Mouse (Mus musculus) Muller cell, postnatal 12 days (primary cell): ENCODE results near the gene Wfdc17.

Experiments used
- DNase-seq: peaks from one replicate; pipeline ENCODE4 v3.0.0-alpha.2; 2015; ENCODE audit errors: inconsistent ontology term

Gene Wfdc17

GRCm38 (mm10) chr11:83740443-83740991 lies 36.7 kb downstream of the Wfdc17 start:
- DNase-seq: no peak

GRCm38 (mm10) chr11:83741841-83742240 lies 38.0 kb downstream of the Wfdc17 start:
- no peak for DNase-seq

- DNase-seq: no peak
Measured at GRCm38 (mm10) chr11:83742731-83743355, 39.1 kb downstream of the Wfdc17 start.

- DNase-seq: no peak
Measured at GRCm38 (mm10) chr11:83743525-83743924, 39.7 kb downstream of the Wfdc17 start.

GRCm38 (mm10) chr11:83746152-83746551 lies 42.4 kb downstream of the Wfdc17 start:
- no peak for DNase-seq

- no peak for DNase-seq
Measured at GRCm38 (mm10) chr11:83746681-83747080, 42.9 kb downstream of the Wfdc17 start, which contains the start of gene Wfdc21. Gene Wfdc21, plus strand, starts transcription at chr11:83746940.

- DNase-seq: no peak
Measured at GRCm38 (mm10) chr11:83747376-83748265, 43.8 kb downstream of the Wfdc17 start.

GRCm38 (mm10) chr11:83753581-83754181 lies 49.9 kb downstream of the Wfdc17 start, which contains the start of gene Heatr6:
Gene Heatr6, plus strand, starts transcription at chr11:83753696.
- peak; percentile 93 for DNase-seq

- no peak for DNase-seq
Measured at GRCm38 (mm10) chr11:83754227-83754626, 50.4 kb downstream of the Wfdc17 start.
